Mouse (Mus musculus): Measurements from ENCODE around the gene Zfp352. TPM values are rescaled to one million over a fixed set of nuclear protein-coding genes. Genes with fewer than 3 reads are reported as not detected.

The Zfp352 gene
- total and polyA plus RNA-seq, 2 experiments from 2014 or later: not detected

- no peak for TF ChIP-seq CTCF (IDR thresholded peaks at IDR 0.05; ENCODE audit: low read depth)
- H3K27ac ChIP-seq (ENCODE audit: low read depth, low read length): no peak overlapping the region
- no peaks in the 10 kb centered on the region for H3K27me3 ChIP-seq (ENCODE audit: insufficient read depth, low read length)
- no peak overlapping the region for H3K4me3 ChIP-seq (ENCODE audit: low read depth, low read length)
- no peak for ATAC-seq
- no peaks in the 10 kb centered on the region for H3K36me3 ChIP-seq (ENCODE audit: insufficient read depth)
- H3K9me3 ChIP-seq (ENCODE audit: low read length): no peaks in the 10 kb centered on the region
- H3K9ac ChIP-seq: no peak overlapping the region
- no peak overlapping the region for H3K4me2 ChIP-seq (ENCODE audit: low read depth)
- DNase-seq: no peak
- H3K4me1 ChIP-seq (ENCODE audit: insufficient read depth): no peaks in the 10 kb centered on the region
Measured at GRCm38 (mm10) chr4:90269781-90270180, 51.2 kb downstream of the Zfp352 start.
